Mouse (Mus musculus) hindbrain, embryonic 11.5 days (tissue): ENCODE results near the gene Nup210. TPM values are rescaled to one million over a fixed set of nuclear protein-coding genes. Genes with fewer than 3 reads are reported as not detected.

Source experiments
- ATAC-seq: fragments of 200-750 bp; cut with Nextera tagmentation; 2 replicates; pipeline ENCODE4 v1.8.0; 2017; ENCODE audit warnings: mild to moderate bottlenecking, moderate TSS enrichment, moderate library complexity; ENCODE audit not compliant: low FRiP score
- DNase-seq: peaks from one replicate; pipeline ENCODE4 v3.0.0-alpha.2; 2015; ENCODE audit warnings: low spot score
- H3K27ac ChIP-seq: fragments of 300-500 bp; sonication (generic); 2 replicates; pipeline ENCODE4 v1.5.1; 2014; ENCODE audit warnings: mild to moderate bottlenecking, low read depth, low read length
- H3K27me3 ChIP-seq: fragments of 300-500 bp; sonication (generic); 2 replicates; pipeline ENCODE4 v1.6.1; 2014; ENCODE audit warnings: mild to moderate bottlenecking, low read length, moderate library complexity, mixed read lengths; ENCODE audit not compliant: control insufficient read depth, insufficient read depth
- H3K36me3 ChIP-seq: fragments of 300-500 bp; sonication (generic); 2 replicates; pipeline ENCODE4 v1.6.1; 2014; ENCODE audit warnings: mild to moderate bottlenecking, low read length, moderate library complexity, mixed read lengths; ENCODE audit not compliant: control insufficient read depth, insufficient read depth
- H3K4me1 ChIP-seq: fragments of 300-500 bp; sonication (generic); replicated peaks from 2 replicates; pipeline ENCODE4 v1.6.1; 2014; ENCODE audit warnings: low read length, mixed read lengths; ENCODE audit not compliant: control insufficient read depth, insufficient read depth
- H3K4me2 ChIP-seq: fragments of 300-500 bp; sonication (generic); replicated peaks from 2 replicates; pipeline ENCODE4 v1.6.1; 2014; ENCODE audit warnings: mild to moderate bottlenecking, low read depth, low read length
- H3K4me3 ChIP-seq: fragments of 300-500 bp; sonication (generic); 2 replicates; pipeline ENCODE4 v1.5.1; 2014; ENCODE audit warnings: low read depth, low read length
- H3K9ac ChIP-seq: fragments of 300-500 bp; sonication (generic); 2 replicates; pipeline ENCODE4 v1.6.1; 2014; ENCODE audit warnings: low read depth, low read length
- H3K9me3 ChIP-seq: fragments of 300-500 bp; sonication (generic); 2 replicates; pipeline ENCODE4 v1.6.1; 2016; ENCODE audit warnings: low read length; ENCODE audit not compliant: control insufficient read depth
- WGBS: fragments of 180-500 bp; shearing (Covaris S2); extraction: QIAGEN DNeasy Blood & Tissue Kit; methylation state at CpG from one replicate; pipeline ENCODE4 v1.1.7; 2014; 5-methylcytosine and 5-hydroxymethylcytosine counted together
- polyA plus RNA-seq: library from polyadenylated mRNA; unstranded; fragments of >200 nt; fragmentation: Nextera tagmentation; extraction: Ambion mirVana; gene quantifications from 2 replicates; pipeline ENCODE4 v1.2.1, GENCODE M21; 2014

Nup210 gene
- polyA plus RNA-seq, 1 experiment from 2014 or later: 11.9 TPM

DNA sequence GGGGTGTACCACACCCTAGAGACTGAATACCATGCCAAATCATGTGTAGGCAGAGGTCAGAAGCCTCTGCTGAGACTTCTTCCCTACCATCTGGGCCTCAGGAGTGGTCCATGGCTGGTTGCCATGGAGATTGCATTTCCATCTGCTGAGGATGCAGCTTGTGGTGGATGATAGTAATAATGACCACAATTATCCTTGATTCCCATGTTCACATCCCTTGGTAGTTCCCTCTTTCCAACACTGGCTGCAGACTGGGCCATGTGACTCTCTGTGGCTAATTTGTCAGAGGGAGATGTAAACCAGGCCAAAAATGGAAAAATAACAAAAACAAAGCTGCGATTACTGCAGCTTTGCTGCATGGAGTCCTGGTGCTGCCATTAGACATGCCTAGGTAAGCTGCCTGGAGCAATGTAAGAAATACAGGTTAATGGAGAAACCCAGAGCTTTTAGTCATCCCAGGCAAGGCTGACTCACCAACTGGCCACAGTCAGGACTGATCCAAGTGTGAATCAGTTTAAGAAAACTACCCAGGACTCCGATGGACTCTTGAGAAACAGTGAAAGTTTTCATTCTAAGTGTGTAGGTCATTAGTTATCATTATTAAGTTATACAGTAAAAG, 30.6 kb upstream of the Nup210 start:
- H3K27me3 ChIP-seq: no peaks in the 10 kb centered on the region
- peak; percentile 70 for DNase-seq
- WGBS: 80% methylated on average over 2 of the region's 2 CpGs
- peaks cover 10% of the 10 kb centered on the region; the same call in 1 of the 2 replicates for H3K4me1 ChIP-seq
- peak overlapping the region; percentile 77 for H3K27ac ChIP-seq
- ATAC-seq: peak; percentile 93
- no peaks in the 10 kb centered on the region for H3K36me3 ChIP-seq
- H3K9ac ChIP-seq: no peak overlapping the region
- no peaks in the 10 kb centered on the region for H3K9me3 ChIP-seq
- no peak overlapping the region for H3K4me3 ChIP-seq
- H3K4me2 ChIP-seq: no peak overlapping the region

DNA sequence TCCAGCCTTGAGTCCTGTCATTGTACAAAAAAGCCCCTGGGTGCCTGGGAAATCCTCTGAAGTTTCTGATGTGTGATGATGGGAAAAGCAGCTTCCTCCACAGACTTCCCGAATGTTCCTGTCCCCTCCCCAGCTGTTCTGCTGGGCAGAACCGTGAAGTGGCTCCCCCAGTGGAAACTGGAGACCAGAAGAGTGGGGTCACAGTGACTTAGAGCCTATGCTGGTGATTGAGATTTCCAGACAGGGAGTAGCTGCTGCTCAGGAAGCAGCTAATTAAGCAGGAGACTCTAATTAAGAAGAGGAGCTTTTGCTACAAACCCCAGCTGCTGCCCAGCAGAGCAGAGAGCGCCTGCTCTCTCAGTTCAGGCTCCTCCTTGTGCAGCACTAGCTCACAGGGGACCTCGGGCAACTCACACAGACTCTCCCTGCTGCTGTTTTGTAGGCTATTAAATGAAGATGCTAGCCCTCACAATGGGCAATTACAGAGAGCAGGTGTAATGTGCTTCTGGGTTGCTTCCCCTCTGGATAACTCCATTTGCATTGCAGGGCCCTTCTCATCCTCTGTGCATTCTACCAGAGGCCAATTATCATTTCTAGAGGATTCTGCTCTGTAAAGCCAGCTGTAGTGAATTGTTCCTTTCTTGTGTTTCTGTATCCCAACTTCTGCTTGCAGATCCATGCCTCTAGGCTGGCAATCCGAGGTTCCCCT, 30.0 kb upstream of the Nup210 start:
- peak; percentile 51 for DNase-seq
- Histone ChIP-seq H3K27ac (peak overlapping the region; percentile 77), H3K9me3 (no peaks in the 10 kb centered on the region), H3K4me1 (peaks cover 10% of the 10 kb centered on the region; the same call in 1 of the 2 replicates), H3K4me3 (no peak overlapping the region), H3K4me2 (no peak overlapping the region), H3K27me3 (no peaks in the 10 kb centered on the region), H3K36me3 (no peaks in the 10 kb centered on the region), H3K9ac (no peak overlapping the region)
- WGBS: 35% methylated on average over 5 of the region's 5 CpGs
- peak; percentile 90 for ATAC-seq

DNA sequence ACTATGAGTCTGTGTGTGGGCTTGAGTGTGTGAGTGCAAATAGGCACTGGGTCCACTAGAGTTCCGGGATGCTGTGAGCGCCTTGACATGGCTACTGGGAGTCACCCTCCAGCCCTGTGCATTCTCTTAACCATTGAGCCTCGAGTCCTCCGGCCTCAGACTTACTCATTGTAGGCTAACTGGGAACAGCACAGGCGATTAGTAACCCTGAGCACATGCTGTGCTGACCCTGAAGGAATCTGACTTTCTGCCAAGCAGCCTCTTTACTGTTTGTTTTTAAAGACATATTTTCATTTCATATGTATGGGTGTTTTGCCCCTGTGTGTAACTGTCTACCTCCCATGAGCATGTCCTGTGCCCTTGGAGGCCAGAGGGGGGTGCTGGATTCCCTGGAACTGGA, 28.9 kb upstream of the Nup210 start:
- no peaks in the 10 kb centered on the region for H3K9me3 ChIP-seq
- H3K4me3 ChIP-seq: no peak overlapping the region
- H3K4me1 ChIP-seq: peaks cover 10% of the 10 kb centered on the region; the same call in 1 of the 2 replicates
- ATAC-seq (no peak), DNase-seq (no peak)
- H3K9ac ChIP-seq: no peak overlapping the region
- H3K27me3 ChIP-seq: no peaks in the 10 kb centered on the region
- no peak overlapping the region for H3K27ac ChIP-seq
- no peak overlapping the region for H3K4me2 ChIP-seq
- no peaks in the 10 kb centered on the region for H3K36me3 ChIP-seq
- WGBS: 66% methylated on average over 5 of the region's 5 CpGs

DNA sequence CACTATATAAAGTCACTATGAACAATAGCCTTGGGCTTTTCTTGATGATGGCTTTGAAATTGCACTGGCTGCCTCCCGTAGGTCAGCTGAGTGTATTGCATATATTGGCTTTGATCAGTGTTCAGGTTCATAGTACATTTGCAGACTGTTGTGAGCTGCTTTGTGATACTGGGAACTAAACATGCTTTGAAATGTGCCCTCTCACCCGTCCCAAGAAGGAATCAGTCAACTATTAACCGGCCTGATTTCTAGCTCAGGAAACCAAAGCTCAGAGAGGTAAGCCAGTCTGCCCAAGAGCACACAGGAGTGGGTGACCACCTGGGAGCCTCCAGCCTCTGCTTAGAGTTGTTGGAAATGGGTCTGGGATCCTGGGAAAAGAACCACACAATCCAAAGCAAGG, 28.4 kb upstream of the Nup210 start:
- no peak overlapping the region for H3K4me3 ChIP-seq
- H3K9ac ChIP-seq: no peak overlapping the region
- no peaks in the 10 kb centered on the region for H3K9me3 ChIP-seq
- DNase-seq: no peak
- H3K4me2 ChIP-seq: no peak overlapping the region
- H3K4me1 ChIP-seq: peaks cover 10% of the 10 kb centered on the region; the same call in 1 of the 2 replicates
- 75% methylated on average over 3 of the region's 3 CpGs for WGBS
- H3K27me3 ChIP-seq: no peaks in the 10 kb centered on the region
- H3K27ac ChIP-seq: no peak overlapping the region
- no peak for ATAC-seq
- no peaks in the 10 kb centered on the region for H3K36me3 ChIP-seq

DNA sequence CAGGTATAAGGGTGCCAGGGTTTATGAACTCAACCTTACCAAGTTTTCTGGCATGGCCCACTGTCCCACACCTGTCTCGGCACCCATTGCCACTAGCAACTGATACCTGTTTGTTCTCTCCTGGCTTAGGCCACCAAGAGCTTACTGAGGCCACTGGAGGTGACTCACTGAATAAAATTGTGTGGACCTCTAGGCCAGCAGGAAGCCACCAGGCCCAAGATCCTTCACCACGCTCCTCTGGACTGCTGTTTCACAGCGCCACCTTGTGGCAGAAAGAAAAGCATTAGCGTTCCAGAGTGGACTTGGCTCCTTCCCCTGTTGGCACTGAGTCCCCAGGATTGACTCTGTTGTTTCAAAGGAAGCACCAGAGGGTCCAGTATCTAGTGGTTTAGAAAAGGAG, 23.2 kb upstream of the Nup210 start:
- H3K9me3 ChIP-seq: no peaks in the 10 kb centered on the region
- no peak; the same call in 1 of the 2 replicates for ATAC-seq
- peak; percentile 83 for DNase-seq
- H3K4me3 ChIP-seq: no peak overlapping the region
- H3K4me2 ChIP-seq: no peak overlapping the region
- no peak overlapping the region for H3K9ac ChIP-seq
- H3K27ac ChIP-seq: no peak overlapping the region
- H3K4me1 ChIP-seq: no peaks in the 10 kb centered on the region
- H3K36me3 ChIP-seq: no peaks in the 10 kb centered on the region
- WGBS: 28% methylated on average over 4 of the region's 4 CpGs
- no peaks in the 10 kb centered on the region; the same call in 1 of the 2 replicates for H3K27me3 ChIP-seq

DNA sequence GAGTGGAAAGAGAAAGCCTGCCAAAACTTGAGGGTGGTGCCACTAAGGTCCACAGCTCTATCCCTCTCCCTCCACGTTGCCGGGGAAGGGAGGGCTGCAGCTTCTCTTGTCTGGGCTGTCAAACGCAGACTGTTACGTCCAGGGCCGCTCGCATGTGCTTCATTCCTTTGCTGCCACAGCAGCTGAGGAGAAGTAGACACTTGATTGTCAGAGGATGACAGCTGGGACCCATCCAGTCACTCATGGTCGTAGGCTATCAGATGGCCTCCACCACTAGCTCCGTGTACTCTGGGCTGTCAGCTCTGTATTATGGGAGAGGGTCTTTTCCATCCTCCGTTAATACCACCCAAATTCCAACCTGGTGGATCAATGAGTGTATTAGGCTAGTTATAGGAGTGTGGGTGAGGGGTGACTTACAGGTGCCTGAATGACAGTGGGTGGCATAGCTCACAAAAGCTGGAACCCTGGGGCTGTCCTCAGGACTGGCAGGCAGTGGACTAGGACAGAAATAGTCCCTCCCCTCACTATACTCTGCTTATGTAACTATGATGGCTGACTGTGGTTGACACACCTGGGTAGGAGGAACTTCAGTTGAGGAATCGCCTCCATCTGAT, 20.8 kb upstream of the Nup210 start:
- DNase-seq (no peak), ATAC-seq (no peak)
- Histone ChIP-seq H3K9me3 (no peaks in the 10 kb centered on the region), H3K4me1 (no peaks in the 10 kb centered on the region), H3K4me2 (no peak overlapping the region), H3K27me3 (no peaks in the 10 kb centered on the region; the same call in 1 of the 2 replicates), H3K36me3 (no peaks in the 10 kb centered on the region), H3K9ac (no peak overlapping the region), H3K27ac (no peak overlapping the region), H3K4me3 (no peak overlapping the region)
- WGBS: 73% methylated on average over 10 of the region's 10 CpGs

DNA sequence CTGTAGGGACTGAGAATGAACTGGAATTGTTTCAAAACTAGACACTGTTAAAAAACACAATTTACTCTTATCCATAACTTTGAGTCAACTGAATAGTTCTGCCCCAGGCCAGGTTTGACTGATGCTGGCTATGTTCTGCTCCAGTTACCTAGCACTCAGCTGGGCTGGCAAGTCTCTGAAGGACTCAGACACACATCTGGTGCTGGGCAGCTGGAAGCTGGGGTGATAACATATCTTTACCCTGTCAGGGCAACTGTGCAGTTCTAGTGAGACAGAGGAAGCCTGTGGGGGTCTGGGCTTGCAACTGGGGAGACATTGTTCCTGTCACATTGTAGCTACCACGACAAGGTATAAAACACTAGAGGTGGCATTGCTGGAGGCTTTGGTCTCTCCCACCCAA, 14.2 kb upstream of the Nup210 start:
- no peaks in the 10 kb centered on the region for H3K36me3 ChIP-seq
- no peak for DNase-seq
- no peak overlapping the region for H3K9ac ChIP-seq
- no peaks in the 10 kb centered on the region for H3K9me3 ChIP-seq
- no peak overlapping the region for H3K27ac ChIP-seq
- H3K4me2 ChIP-seq: no peak overlapping the region
- H3K4me3 ChIP-seq: no peak overlapping the region
- ATAC-seq: no peak
- no peaks in the 10 kb centered on the region for H3K4me1 ChIP-seq
- H3K27me3 ChIP-seq: no peaks in the 10 kb centered on the region
- whole genome bisulfite sequencing: 73% methylated on average over 1 of the region's 1 CpGs

DNA sequence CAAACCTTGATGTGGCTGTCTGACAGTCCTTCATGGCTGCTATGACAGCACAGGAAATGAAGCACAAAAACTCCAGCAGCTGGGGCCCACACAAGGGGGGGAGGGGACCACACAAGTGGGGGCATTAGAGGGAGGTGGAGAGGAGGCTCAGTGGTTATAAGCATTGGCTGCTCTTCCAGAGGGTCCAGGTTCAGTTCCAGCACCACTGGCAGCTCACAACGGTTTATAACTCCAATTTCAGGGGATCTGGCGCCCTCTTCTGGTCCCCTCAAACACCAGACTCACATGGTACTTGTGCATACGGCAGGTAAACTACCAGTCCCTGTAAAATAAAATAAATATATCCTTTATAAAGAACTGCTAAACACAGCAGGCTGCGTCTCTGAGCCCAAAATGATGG, 12.4 kb upstream of the Nup210 start:
- no peak overlapping the region for H3K9ac ChIP-seq
- DNase-seq (no peak), ATAC-seq (no peak)
- H3K4me2 ChIP-seq: no peak overlapping the region
- H3K4me3 ChIP-seq: no peak overlapping the region
- H3K27ac ChIP-seq: no peak overlapping the region
- H3K4me1 ChIP-seq: no peaks in the 10 kb centered on the region
- H3K27me3 ChIP-seq: no peaks in the 10 kb centered on the region
- H3K36me3 ChIP-seq: no peaks in the 10 kb centered on the region
- H3K9me3 ChIP-seq: no peaks in the 10 kb centered on the region
- 48% methylated on average over 4 of the region's 4 CpGs for WGBS

DNA sequence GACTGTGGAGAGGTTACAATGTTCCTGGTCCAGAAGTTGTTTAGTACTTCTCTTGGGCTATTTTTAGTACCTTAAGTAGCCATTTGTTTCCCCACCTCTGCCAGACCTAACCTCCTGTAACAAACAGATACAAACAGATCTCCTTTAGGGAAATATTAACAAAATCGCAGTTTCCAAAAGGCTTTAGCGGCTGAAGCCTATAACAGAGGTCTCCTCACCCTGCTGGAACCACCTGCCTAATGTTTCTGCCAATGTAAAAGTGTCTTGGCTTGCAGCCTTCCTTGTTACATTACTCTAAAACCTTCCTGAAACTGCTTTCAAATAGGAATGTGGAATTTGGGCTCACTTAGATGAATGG, 8.6 kb upstream of the Nup210 start:
- no peak overlapping the region for H3K4me3 ChIP-seq
- DNase-seq: no peak
- H3K27me3 ChIP-seq: no peaks in the 10 kb centered on the region
- 94% methylated on average over 2 of the region's 2 CpGs for WGBS
- H3K4me2 ChIP-seq: no peak overlapping the region
- no peak overlapping the region for H3K9ac ChIP-seq
- no peaks in the 10 kb centered on the region for H3K36me3 ChIP-seq
- no peak for ATAC-seq
- H3K9me3 ChIP-seq: no peaks in the 10 kb centered on the region
- no peaks in the 10 kb centered on the region for H3K4me1 ChIP-seq
- no peak overlapping the region for H3K27ac ChIP-seq
